Mouse (Mus musculus): ENCODE results near the gene Ccdc155. TPM values are rescaled to one million over a fixed set of nuclear protein-coding genes. Genes with fewer than 3 reads are reported as not detected.

Ccdc155 gene
- polyA plus RNA-seq (2012; rRNA removed), result 3.3 and 4.1 TPM in 2 replicates

DNA sequence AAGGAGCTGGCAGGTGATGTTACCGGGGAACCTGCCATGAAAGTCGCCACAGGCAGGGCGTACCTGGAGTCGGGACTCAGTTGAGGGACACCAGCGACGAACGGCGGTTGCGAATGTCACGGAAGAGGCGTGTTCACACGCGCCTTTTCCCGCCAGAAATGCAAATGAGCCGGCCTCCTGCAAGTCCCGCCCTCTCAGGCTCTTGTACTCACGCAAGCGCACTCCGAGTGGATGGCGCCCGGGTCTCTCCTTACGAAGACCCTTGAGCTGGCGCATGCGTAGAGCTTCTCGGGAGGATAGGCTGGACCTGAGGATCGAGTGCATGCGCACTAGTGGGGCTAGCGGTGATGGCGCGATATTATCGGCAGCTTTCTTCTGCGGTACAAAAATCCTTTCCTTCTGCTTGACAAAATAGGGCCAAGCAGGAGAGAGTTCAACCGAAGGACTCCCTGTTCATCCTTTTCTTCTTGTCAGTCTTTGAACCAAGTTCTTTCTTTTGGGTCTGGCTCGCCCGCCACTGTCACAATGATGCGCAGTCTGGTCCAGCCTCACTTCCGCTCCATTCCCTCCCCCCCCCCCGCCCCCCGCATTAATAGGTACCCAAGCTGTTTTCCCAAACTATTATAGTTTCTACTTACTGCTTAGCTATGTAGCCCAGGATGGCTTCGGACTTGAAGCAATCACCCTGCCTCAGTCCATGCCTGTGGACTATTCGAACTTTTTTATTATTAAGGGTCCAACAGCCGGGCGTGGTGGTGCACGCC, at the start of gene Ccdc155:
TSS of gene Ccdc155 (minus strand) at position 513 of the 764 bp plus-strand sequence.
- H3K4me3 ChIP-seq (replicated peaks; ENCODE audit: extremely low read depth, low read depth, low read length), result peak within 1 kb of the TSS; percentile 50
- H3K4me1 ChIP-seq (ENCODE audit: control insufficient read depth, insufficient read depth, low read length), result no peaks in the 10 kb centered on the region
- 7% methylated on average over 44 of the region's 44 CpGs for WGBS
- DNase-seq, result peak; percentile 85
- TF ChIP-seq POLR2A (IDR thresholded peaks at IDR 0.05; ENCODE audit: borderline replicate concordance, extremely low read depth, low read depth, low read length) (peak; percentile 67; the same call in 1 of the 2 replicates), CTCF (IDR thresholded peaks at IDR 0.05; ENCODE audit: insufficient read depth, low read length) (no peak)

DNA sequence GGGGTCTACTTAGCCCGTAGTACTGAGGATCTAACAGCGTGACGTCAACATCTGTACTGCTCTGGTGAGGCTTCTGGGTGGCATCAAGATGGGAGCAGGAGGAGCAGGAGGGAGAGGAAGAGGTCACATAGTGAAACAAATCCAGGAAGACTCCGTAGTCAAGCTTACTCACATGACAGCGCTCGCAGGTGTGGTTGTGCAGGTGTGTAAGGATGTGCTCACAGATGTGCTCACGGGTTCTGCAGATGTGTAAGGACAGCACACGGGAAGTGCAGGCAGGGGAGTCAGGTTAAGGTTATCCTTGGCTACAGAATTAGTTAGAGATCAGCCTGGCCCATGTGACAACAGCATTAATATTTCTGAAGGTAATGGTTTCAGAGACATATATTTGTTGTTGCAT, 49.1 kb upstream of the Ccdc155 start:
- 83% methylated on average over 8 of the region's 8 CpGs for WGBS
- TF ChIP-seq POLR2A (IDR thresholded peaks at IDR 0.05; ENCODE audit: borderline replicate concordance, extremely low read depth, low read depth, low read length), result no peak
- TF ChIP-seq CTCF (IDR thresholded peaks at IDR 0.05; ENCODE audit: insufficient read depth, low read length), result no peak
- no peak for DNase-seq
- Histone ChIP-seq H3K4me1 (ENCODE audit: control insufficient read depth, insufficient read depth, low read length) (no peaks in the 10 kb centered on the region), H3K4me3 (replicated peaks; ENCODE audit: extremely low read depth, low read depth, low read length) (no peak overlapping the region)

DNA sequence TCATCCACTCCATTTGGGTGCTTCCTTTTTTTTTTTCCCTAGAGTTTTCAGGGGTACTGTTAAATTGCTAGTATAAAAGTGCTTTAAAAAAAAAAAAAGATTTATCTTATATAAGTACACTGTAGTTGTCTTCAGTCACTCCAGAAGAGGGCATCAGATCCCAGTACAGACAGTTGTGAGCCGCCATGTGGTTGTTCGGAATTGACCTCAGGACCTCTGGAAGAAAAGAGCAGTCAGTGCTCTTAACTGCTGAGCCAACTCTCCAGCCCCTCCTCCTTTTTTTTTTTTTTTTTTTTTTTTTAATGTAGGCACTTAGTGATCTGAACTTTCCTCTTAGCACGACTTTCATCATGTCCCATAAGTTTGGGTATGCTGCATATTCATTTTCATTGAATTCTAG, 43.0 kb upstream of the Ccdc155 start:
- H3K4me3 ChIP-seq (replicated peaks; ENCODE audit: extremely low read depth, low read depth, low read length), result no peak overlapping the region
- TF ChIP-seq POLR2A (IDR thresholded peaks at IDR 0.05; ENCODE audit: borderline replicate concordance, extremely low read depth, low read depth, low read length), result no peak
- no peak for TF ChIP-seq CTCF (IDR thresholded peaks at IDR 0.05; ENCODE audit: insufficient read depth, low read length)
- 52% methylated on average over 3 of the region's 3 CpGs for WGBS
- no peak for DNase-seq
- H3K4me1 ChIP-seq (ENCODE audit: control insufficient read depth, insufficient read depth, low read length), result no peaks in the 10 kb centered on the region

DNA sequence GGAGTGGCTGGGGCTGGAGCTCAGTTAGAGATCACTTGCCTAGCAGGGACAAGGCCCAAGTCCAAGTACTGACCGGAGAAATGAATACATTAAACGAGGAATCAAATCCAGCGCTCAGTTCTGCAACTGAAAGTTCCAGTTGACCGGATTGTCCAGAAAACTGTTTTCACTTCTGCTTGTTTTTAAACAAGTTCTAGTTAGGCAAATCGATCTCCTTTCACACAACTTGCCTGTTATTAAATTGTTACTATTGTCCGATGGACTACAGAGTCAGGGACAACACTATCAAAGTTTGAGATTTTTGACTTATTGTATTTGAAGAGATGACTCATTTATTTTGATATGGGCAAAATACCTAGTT, 36.7 kb upstream of the Ccdc155 start:
- DNase-seq, result no peak
- WGBS, result 89% methylated on average over 6 of the region's 6 CpGs
- no peak for TF ChIP-seq POLR2A (IDR thresholded peaks at IDR 0.05; ENCODE audit: borderline replicate concordance, extremely low read depth, low read depth, low read length)
- TF ChIP-seq CTCF (IDR thresholded peaks at IDR 0.05; ENCODE audit: insufficient read depth, low read length), result no peak
- Histone ChIP-seq H3K4me1 (ENCODE audit: control insufficient read depth, insufficient read depth, low read length) (peaks cover 5% of the 10 kb centered on the region; the same call in 1 of the 2 replicates), H3K4me3 (replicated peaks; ENCODE audit: extremely low read depth, low read depth, low read length) (no peak overlapping the region)

DNA sequence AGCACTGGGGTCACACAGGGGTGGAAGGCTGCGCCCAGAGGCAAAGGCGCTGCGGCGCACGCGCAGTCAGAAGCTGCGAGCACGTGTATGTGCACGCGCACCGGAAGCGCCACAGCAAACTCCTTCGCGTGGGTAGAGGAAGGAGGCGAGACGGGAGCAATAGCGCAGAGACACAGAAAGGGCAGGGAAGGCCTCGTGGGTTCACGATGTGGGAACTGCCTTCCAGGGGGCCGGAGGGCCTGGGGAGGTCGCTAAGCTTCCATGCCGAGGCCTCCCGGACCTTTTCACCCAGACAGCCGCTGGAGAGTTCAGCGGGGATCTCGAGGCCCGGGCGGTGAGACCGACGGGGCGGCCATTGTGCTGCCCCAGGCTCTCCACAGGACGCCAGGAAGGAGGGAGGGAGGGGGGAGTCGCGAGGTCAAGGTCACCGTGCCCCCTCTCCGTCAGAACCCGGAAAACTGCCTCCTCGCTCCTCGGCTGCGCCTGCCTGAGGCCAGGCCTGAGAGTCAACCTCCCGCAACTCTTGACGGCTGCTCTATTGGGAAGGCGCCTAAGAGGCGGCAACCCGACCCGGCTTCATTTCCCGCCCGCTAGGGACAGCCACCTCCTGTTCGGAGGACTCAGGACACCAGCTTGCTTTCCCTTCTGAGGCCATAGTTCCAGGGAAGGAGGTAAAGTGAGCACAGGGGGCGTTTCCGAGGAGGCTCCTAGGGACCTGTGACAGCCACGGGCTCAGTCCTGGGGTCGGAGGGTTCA, 36.1 kb upstream of the Ccdc155 start, which contains the start of gene Slc6a16:
TSS of gene Slc6a16 (plus strand) at position 453 of the 756 bp plus-strand sequence.
- Histone ChIP-seq H3K4me3 (replicated peaks; ENCODE audit: extremely low read depth, low read depth, low read length) (no peak within 1 kb of the TSS), H3K4me1 (ENCODE audit: control insufficient read depth, insufficient read depth, low read length) (peaks cover 5% of the 10 kb centered on the region; the same call in 1 of the 2 replicates)
- 34% methylated on average over 53 of the region's 53 CpGs for WGBS
- DNase-seq, result no peak
- TF ChIP-seq POLR2A (IDR thresholded peaks at IDR 0.05; ENCODE audit: borderline replicate concordance, extremely low read depth, low read depth, low read length) (peak; percentile 15; the same call in 1 of the 2 replicates), CTCF (IDR thresholded peaks at IDR 0.05; ENCODE audit: insufficient read depth, low read length) (no peak)

DNA sequence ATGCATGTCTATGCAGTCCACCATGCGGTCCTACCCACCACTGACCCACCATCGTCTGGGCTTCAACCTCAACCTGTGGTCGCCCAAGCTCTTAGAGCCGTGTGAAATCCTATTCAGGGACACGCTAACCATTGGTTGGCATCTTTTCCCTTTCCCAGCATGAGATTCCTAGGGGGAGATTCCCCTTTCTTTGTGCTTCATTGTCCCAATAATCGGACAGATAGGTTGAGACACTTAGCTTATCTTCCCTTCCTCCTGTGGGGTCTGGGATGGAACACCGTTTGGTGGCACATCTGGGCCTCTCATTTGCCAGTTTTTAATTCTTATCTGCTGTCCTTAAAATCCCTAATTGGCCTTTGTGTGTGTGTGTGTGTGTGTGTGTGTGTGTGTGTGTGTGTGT, 35.4 kb upstream of the Ccdc155 start:
- Histone ChIP-seq H3K4me3 (replicated peaks; ENCODE audit: extremely low read depth, low read depth, low read length) (no peak overlapping the region), H3K4me1 (ENCODE audit: control insufficient read depth, insufficient read depth, low read length) (peaks cover 5% of the 10 kb centered on the region; the same call in 1 of the 2 replicates)
- TF ChIP-seq CTCF (IDR thresholded peaks at IDR 0.05; ENCODE audit: insufficient read depth, low read length), result no peak
- WGBS, result 93% methylated on average over 7 of the region's 7 CpGs
- no peak for DNase-seq

DNA sequence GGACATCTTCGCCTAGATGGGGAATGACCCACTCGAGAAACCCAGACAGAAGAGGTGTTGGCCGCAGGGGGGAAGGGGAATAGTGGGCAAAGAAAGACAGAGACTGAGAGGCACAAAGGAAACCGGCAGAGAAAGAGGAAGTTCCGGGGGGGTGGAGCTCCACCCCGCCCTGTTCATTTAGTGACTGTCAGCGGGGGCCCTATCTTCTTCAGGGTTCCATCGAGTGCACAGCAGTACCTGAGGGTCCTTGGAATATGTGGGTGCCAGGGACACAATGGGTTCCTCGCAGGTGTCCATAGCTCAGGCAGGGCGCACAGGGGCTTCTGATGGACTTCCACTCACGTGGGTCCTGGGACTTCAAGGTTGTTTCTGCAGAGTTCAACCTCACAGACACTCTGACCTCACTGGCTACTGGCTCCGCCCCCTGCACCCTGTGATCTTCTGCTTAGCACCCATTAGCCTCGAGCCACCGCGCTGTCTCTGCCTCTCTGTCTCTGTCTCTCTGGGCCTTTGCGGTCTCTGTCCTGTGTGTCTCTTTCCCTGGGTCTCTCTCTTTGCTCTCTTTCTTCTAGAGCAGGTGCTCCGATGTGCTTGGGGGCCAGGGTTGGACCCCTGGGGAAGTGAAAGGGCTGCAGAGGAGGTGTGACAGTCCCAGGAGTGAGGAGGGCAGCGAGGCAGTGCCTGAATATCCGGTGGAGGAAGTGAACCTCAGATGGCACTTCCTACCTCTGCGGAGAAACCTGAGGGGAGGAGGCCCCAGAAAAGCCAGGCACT, 34.2 kb upstream of the Ccdc155 start, which contains the start of gene Cd37:
TSS of gene Cd37 (minus strand) at position 393 of the 774 bp plus-strand sequence.
- DNase-seq, result peak; percentile 25

DNA sequence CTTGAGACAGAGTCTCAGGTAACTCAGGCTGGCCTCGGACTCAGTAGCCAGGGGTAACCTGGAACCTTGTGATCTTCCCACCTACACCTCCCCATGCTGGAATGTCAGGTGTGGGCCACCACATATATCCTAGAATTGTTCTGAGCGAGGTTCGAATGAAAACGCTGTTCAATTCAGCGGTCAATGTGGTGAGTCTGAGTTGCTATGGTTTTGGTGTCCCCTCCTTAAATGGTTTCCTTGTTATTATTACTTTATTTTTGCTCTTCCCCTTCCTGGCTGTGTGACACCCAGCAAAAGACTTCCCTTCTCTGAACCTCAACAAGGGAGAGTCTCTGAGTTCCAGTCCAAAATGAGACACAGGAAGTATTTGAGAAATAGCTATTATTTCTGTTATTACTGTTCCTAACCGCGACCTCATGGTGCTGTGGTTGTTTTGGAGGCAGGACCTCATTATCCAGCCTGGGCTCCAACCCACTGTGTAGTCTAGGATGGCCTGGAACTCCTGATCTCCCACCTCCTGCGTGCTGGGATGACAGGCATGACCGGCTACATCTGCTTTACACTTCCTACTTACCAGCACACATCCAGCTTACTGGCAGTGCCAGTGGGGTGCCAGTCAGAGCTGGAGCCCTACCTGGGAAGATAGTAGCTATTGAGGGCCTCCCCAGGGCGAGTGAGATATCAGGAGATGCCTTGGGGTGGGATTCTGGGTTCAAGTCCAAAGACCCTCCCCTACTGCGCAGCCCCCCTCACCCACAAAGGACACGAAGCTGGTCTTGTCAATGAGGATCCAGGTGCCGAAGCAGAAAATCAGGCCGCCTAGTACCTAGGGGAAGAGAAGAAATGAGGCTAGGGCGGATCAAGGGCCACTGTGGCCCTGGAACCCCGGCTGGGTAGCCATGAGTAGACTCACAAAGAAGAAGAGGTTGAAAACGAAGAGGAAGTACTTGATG, 33.3 kb upstream of the Ccdc155 start:
- peak overlapping the region; percentile 59 for H3K4me3 ChIP-seq (replicated peaks; ENCODE audit: extremely low read depth, low read depth, low read length)

More for the DNA sequence above, 34.2 kb upstream of the Ccdc155 start, which contains the start of gene Cd37:
- H3K4me1 ChIP-seq (ENCODE audit: control insufficient read depth, insufficient read depth, low read length), result peaks cover 8% of the 10 kb centered on the region; the same call in 1 of the 2 replicates
- 33% methylated on average over 20 of the region's 20 CpGs for WGBS
- TF ChIP-seq CTCF (IDR thresholded peaks at IDR 0.05; ENCODE audit: insufficient read depth, low read length), result no peak
- 0 out of 2 replicates have a peak, but pooled peaks have one; percentile 24 for TF ChIP-seq POLR2A (IDR thresholded peaks at IDR 0.05; ENCODE audit: borderline replicate concordance, extremely low read depth, low read depth, low read length)
- H3K4me3 ChIP-seq (replicated peaks; ENCODE audit: extremely low read depth, low read depth, low read length), result peak within 1 kb of the TSS; percentile 59

More for the DNA sequence above, 33.3 kb upstream of the Ccdc155 start:
- TF ChIP-seq POLR2A (IDR thresholded peaks at IDR 0.05; ENCODE audit: borderline replicate concordance, extremely low read depth, low read depth, low read length) (no peak), CTCF (IDR thresholded peaks at IDR 0.05; ENCODE audit: insufficient read depth, low read length) (no peak)
- DNase-seq, result no peak
- WGBS, result 61% methylated on average over 17 of the region's 17 CpGs
- peaks cover 13% of the 10 kb centered on the region; the same call in 1 of the 2 replicates for H3K4me1 ChIP-seq (ENCODE audit: control insufficient read depth, insufficient read depth, low read length)
